Mouse (Mus musculus) fibroblast of lung, adult 2 months (primary cell): ENCODE results near the gene Lcn9.

Experiments used
- DNase-seq: peaks from one replicate; pipeline ENCODE4 v3.0.0-alpha.2; 2011; ENCODE audit warnings: low read depth

Lcn9 gene

GRCm38 (mm10) chr2:25847226-25847625, 24.3 kb downstream of the Lcn9 start, which contains the start of gene Sohlh1:
Gene Sohlh1 (minus strand): TSS chr2:25847248.
- no peak for DNase-seq

- DNase-seq = no peak
These were observed 27.4 kb downstream of the Lcn9 start for GRCm38 (mm10) chr2:25850330-25850729.

DNA sequence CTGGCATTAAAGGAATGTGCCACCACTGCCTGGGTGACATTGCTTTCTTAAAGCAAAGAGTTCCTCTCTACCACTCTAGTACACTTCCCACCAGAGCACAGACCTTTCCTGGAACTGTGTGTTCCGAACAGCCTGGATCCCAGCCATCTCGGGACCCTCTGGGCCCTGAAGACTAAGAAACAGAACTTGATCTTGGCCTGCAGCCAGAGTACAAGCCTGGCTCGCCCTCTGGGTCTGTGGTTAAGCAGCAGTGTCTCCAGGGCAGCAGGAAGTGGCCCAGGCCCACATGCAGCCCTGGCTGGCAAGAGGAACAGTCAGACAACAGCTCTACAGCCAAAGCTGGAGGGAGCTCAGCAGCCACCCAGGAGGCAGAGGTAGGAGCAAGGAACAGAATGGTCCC, 29.7 kb downstream of the Lcn9 start:
- no peak for DNase-seq

DNA sequence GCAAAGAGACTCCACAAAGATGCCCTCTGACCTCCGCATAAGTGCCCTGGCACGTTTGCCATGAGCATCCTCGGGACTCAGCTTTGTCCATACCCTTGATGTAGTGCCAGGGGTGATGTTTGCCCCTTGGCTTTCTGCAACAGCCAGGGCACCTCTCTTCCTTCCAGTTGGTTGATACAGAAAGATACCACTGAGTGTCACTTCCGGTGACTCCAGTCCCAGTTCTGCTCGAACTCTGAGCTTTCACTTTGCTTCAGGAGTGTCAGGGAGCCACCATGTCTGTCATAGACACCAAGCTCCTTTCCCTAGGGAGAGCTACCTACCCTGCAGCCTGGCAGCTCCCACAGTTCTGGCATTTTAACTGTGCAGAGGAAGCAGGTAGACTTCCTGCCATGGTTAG, 31.0 kb downstream of the Lcn9 start:
- DNase-seq = no peak

- no peak for DNase-seq
These were observed 36.9 kb downstream of the Lcn9 start for GRCm38 (mm10) chr2:25859891-25860290.

GRCm38 (mm10) chr2:25862038-25862437, 39.1 kb downstream of the Lcn9 start:
- no peak for DNase-seq

DNA sequence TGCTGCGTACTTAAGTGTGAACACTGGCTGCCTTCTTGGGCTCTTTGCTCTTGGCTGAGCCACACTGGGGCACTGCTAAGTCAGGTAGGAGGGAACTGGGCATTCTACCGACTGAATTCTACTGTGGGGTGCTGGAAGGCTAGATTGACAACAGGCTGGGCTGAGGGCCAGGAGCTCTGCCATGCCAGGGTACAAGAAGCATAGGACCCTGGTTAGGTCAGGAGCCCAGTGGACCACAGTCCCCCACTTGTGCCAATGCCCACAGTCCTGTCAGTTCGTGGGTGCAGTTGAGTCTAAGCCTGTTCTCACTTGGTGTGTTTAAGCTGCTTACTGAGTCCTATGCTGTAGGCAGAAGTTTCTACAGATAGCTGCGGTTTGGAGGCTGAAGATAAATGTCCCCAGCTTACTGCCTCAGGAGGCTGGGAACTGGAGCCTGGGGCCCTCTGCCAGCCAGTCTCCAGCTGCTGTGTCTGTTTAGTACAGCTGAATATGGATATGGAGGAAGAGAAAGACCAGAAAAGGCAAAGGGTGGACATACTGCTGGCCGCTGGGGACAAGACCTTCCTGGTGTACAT, 39.8 kb downstream of the Lcn9 start:
- no peak for DNase-seq

DNA sequence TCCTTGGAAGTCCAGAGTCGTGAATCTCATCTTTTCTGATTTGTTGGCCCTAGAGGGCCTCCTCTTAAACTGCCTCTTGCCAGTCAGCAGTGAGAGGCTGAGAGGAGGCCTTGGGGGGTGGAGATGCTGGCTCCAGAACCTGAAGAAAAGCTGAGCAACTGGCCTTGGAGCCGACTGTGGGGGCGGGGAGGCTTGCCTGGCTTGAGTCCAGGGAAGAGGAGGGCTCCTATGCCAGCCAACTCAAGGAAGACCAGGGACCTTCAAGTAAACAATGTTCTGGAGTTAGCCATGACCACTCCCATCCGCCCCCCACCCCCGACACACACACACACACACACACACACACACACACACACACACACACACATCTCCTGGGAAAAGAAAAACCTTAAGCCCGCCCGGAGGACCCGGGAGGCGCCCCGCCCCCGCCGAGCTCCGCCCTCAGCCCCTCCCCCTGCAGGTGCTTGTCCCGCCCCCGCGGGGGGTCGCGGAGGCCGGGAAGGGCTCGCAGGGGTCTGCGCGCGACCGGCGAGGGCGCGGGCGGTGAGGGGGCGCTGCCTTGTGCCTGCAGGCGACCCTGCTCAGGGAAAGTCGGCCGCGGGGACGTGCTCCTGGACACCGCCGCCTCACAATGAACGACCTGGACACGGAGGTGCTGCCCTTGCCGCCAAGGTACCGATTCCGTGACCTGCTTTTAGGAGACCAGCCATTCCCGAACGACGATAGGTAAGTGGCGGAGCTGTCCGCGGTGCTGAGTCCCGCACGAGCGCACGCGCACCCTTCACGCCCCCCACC, 40.6 kb downstream of the Lcn9 start, which contains the start of gene Kcnt1:
TSS of gene Kcnt1 (plus strand) at position 398 of the 795 bp plus-strand sequence.
- no peak for DNase-seq

- no peak for DNase-seq
These were observed 41.3 kb downstream of the Lcn9 start for GRCm38 (mm10) chr2:25864230-25864629.

- no peak for DNase-seq
These were observed 42.5 kb downstream of the Lcn9 start for GRCm38 (mm10) chr2:25865412-25865811.

DNA sequence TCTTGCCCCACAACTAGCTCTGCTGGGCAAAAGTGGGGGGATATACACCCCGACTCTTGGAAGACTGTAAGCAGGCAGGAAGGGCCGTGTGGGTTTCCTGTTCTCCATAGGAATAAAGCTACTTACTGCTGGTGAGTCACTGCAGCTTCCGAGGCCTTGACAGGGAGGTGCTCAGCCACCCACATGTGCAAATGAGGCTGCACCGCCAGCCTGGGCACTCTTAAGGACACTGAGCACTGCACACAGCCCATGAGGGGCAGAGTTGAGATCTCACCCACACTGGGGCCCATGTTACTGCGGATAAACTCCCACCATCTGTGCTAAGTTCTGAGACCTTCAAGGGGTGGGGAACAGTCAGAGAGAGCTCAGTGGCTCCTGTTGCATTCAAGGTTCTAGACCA, 43.7 kb downstream of the Lcn9 start:
- no peak for DNase-seq
